Mouse (Mus musculus): Measurements from ENCODE around the gene Phf12. TPM values are rescaled to one million over a fixed set of nuclear protein-coding genes. Genes with fewer than 3 reads are reported as not detected.

Phf12 gene
- total RNA-seq, 2 experiments from 2014 or later: 23.2 to 31.5 TPM

DNA sequence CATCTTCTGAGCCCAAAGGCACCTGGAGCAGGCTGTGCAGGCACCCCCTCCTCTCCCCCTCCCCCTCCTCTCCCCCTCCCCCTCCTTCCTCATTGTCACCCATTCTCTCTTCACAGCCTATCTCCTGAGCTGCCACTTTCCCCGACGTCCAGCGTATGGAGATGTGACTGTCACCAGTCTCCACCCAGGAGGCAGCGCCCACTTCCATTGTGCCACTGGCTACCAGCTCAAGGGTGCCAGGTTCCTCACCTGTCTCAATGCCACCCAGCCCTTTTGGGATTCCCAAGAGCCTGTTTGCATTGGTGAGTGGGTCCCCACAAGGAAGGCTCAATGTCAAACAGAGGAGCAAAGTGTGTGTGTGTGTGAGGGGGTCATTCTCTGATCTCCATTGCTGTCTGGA is 13.8 kb upstream of the Phf12 start:
- no peak for DNase-seq
- intact Hi-C loops (cut with DNase I): no loop called here

DNA sequence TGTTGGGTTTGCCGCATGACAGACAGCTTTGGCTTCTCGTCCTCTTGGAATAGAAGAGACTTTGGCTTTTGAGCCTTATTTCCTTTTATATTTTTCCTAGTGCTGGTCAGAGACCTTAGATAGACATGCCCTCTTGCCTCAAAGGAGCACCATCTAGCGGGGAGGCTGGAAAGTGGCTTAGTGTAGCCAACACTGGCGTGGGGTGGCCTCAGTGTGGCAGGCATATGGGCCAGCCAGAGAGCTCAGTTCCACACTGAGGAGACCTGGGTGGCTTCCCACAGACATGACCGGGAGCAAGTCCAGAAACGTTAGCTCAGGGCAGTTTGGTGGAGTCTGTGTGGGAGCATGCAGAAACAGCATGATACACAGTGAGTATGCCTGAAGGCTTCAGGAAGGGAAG is 11.8 kb upstream of the Phf12 start:
- DNase-seq: no peak
- intact Hi-C loops (cut with DNase I): no loop called here

GRCm38 (mm10) chr11:77973520-77973919 is 9.0 kb upstream of the Phf12 start:
- intact Hi-C loops (cut with DNase I): no loop called here

DNA sequence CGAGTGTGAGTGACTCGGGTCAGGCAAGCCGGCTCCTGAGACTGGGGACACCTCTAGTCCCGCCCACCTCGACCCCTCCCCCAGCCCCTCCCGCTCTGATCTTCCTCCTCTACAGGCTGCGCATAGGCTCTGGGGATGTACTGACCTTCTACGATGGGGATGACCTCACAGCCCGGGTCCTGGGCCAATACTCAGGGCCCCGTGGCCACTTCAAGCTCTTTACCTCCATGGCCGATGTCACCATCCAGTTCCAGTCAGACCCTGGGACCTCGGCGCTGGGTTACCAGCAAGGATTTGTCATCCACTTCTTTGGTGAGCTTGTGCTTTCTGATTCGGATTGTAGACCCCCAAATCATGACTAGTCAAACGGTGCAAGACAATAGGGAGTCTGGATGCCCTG is 8.2 kb upstream of the Phf12 start:
- intact Hi-C loops (cut with DNase I): no loop called here
- DNase-seq: no peak

More at GRCm38 (mm10) chr11:77973520-77973919, 9.0 kb upstream of the Phf12 start:
- DNase-seq: no peak

- DNase-seq: no peak
- intact Hi-C loops (cut with DNase I): no loop called here
These were observed 6.7 kb upstream of the Phf12 start for GRCm38 (mm10) chr11:77975873-77976272.

GRCm38 (mm10) chr11:77978161-77978560 is 4.4 kb upstream of the Phf12 start:
- intact Hi-C loops (cut with DNase I): no loop called here
- DNase-seq: no peak

GRCm38 (mm10) chr11:77979221-77979809 is 3.2 kb upstream of the Phf12 start:
- no peak for DNase-seq
- intact Hi-C loops (cut with DNase I): no loop called here

- intact Hi-C loops (cut with DNase I): loop anchor here (5.0 kb wide), 1 partner anchor 37 kb away; no protein-coding TSS in a partner anchor
- peak; percentile 51 for DNase-seq
These were observed 2.0 kb upstream of the Phf12 start for GRCm38 (mm10) chr11:77980281-77981204.

DNA sequence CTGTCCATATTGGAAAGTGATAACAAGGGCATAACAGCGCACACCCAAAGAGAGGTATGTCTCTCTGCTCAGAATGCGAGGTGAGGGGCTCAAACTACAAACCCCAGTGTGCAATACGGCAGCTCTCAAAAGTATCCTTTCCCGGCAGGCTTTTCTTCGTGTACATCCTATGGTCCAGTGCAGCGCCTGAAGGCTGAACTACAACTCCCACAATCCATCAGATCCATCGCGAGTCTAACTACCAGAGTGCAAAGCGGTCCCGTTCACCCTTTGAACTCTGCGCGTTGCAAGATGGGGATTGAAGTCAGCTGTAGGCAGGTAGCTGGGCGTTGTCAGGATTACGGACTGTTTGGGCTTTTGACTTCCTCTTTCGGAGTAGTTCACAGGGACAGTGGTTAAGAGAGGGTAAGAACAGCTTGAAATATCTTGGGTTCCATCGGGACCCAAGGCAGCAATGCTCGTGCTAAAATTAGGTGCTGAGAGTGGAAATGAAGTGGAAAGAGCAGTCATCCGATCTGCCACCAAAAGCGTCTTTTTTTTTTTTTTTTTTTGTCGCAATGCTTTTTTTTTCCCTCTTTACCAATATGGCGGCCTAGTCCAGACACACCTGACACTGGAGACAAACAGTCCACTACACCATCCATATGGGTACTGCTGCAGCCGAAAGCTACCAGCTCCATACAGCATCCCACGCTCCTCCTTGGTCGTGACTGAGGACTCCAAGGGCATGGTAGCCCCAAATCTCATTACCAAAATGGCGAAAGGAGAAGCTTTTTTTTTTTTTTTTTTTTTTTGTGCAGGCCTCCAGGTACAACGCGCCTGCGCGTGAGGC is 729 bp upstream of the Phf12 start:
- intact Hi-C loops (cut with DNase I): loop anchor here (5.0 kb wide), 1 partner anchor 35 kb away; no protein-coding TSS in a partner anchor
- DNase-seq: peak; percentile 88 to 89

- peak; percentile 51 to 64 for DNase-seq
- intact Hi-C loops (cut with DNase I): loop anchor here (5.0 kb wide), 1 partner anchor 34 kb away; no protein-coding TSS in a partner anchor
These were observed 810 bp downstream of the Phf12 start for GRCm38 (mm10) chr11:77983191-77983936.

DNA sequence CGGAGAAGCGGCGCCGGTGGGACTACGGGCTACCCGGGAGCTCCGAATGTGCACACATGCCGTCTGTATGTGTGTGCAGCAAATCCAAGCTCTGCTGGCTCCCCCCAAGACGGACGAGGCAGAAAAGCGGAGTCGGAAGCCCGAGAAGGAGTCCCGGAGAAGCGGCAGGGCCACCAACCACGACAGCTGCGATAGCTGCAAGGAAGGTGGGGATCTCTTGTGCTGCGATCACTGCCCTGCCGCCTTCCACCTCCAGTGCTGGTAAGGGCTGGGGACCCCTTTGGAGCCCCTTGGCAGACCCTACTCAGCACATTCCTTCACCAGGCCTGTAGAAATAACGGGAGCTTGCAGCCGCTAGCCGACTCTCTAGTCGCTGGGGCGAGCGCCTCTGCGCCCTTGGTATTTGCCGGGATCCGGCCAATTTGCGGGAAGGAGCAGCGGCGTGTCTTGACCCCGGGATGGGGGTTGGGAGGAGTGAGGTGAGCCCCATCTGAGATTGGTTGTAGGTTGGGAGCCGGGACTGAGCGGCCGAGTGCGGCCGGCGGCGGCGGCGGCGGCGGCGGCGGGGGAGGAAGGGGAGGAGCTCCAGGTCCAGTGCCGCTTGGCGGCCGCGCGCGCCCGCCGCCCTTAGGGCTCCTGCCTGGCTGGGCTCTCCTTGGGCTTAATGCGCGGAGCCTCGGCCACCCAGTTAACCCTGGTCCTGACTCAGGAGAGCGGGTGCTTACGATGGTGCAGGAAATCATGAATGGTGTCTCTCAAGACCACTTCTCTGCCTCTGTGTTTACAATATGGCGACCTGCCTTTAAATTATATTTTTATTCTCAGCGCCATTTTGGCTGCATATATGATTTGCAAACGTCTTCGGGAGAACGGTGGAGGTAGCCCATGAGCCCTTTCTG is 1.6 kb downstream of the Phf12 start:
- DNase-seq: peak; percentile 71 to 84
- intact Hi-C loops (cut with DNase I): loop anchor here (2.0 to 5.0 kb wide), 2 partner anchors 33 to 193 kb away; partner anchors contain the start of genes Nek8 and Tlcd1

GRCm38 (mm10) chr11:77984836-77985231 is 2.3 kb downstream of the Phf12 start:
- intact Hi-C loops (cut with DNase I): loop anchor here (2.0 to 5.0 kb wide), 2 partner anchors 32 to 192 kb away; partner anchors contain the start of genes Nek8 and Tlcd1
- peak; percentile 58 to 76 for DNase-seq

DNA sequence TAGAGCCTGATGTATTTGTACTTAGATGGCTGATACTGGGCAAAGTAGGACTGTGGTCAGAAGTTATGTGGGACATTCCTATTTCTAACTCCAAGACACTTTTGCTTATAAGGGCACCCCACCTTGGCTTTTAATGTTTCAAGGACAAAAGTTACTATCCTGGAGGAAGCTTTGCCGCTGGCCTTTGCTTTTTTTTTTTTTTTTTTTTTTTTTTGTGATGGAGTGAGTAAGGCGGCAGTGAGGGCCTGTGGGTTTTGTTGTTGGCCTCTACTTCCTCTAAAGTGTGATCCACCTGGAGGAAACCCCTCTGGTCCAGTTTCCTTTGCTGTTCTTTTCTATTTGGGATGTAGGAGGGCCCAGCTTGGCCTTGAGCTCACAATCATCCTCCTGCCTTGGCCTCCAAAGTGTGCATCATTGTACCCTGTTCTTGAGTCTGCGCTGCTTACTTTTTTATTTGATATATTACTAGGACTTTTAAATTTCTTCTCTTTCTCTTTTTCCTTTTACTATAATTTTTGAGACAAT is 3.0 kb downstream of the Phf12 start:
- intact Hi-C loops (cut with DNase I): loop anchor here (2.0 kb wide), 1 partner anchor 191 kb away; the partner anchor contains the start of genes Nek8 and Tlcd1
- DNase-seq: no peak

- DNase-seq: no peak
- intact Hi-C loops (cut with DNase I): no loop called here
These were observed 6.6 kb downstream of the Phf12 start for GRCm38 (mm10) chr11:77989071-77989690.

GRCm38 (mm10) chr11:77995556-77995955 is 13.0 kb downstream of the Phf12 start:
- peak in 1 of 2 experiments; percentile 25 for DNase-seq
- intact Hi-C loops (cut with DNase I): no loop called here

- intact Hi-C loops (cut with DNase I): no loop called here
- DNase-seq: no peak
These were observed 23.9 kb downstream of the Phf12 start for GRCm38 (mm10) chr11:78006446-78006845.

- peak; percentile 74 to 87 for DNase-seq
These were observed 37.1 kb downstream of the Phf12 start for GRCm38 (mm10) chr11:78019676-78020075.

GRCm38 (mm10) chr11:78023607-78024006 is 41.1 kb downstream of the Phf12 start:
- peak in 1 of 2 experiments; percentile 34 for DNase-seq
- intact Hi-C loops (cut with DNase I): no loop called here

More at GRCm38 (mm10) chr11:78019676-78020075, 37.1 kb downstream of the Phf12 start:
- intact Hi-C loops (cut with DNase I): loop anchor here (1.0 to 5.0 kb wide), 2 partner anchors 37 to 158 kb away; partner anchors contain the start of gene Phf12
